Mouse (Mus musculus): ENCODE results near the gene Wdfy3.

Wdfy3 gene

GRCm38 (mm10) chr5:102055130-102055641 lies 14.5 kb downstream of the Wdfy3 start:
- no peak for DNase-seq (ENCODE audit: low read depth, low spot score)

- DNase-seq (ENCODE audit: low read depth, low spot score) = no peak
Observed at GRCm38 (mm10) chr5:102054511-102055093, 15.1 kb downstream of the Wdfy3 start.

GRCm38 (mm10) chr5:102052906-102053305 lies 16.8 kb downstream of the Wdfy3 start:
- no peak for DNase-seq (ENCODE audit: low read depth, low spot score)

- DNase-seq (ENCODE audit: low read depth, low spot score) = no peak
Observed at GRCm38 (mm10) chr5:102052465-102052864, 17.3 kb downstream of the Wdfy3 start.

GRCm38 (mm10) chr5:102050677-102051076 lies 19.0 kb downstream of the Wdfy3 start:
- no peak for DNase-seq (ENCODE audit: low read depth, low spot score)

- no peak for DNase-seq (ENCODE audit: low read depth, low spot score)
Observed at GRCm38 (mm10) chr5:102048416-102048815, 21.3 kb downstream of the Wdfy3 start.

- no peak for DNase-seq (ENCODE audit: low read depth, low spot score)
Observed at GRCm38 (mm10) chr5:102046617-102047116, 23.1 kb downstream of the Wdfy3 start.

- no peak for DNase-seq (ENCODE audit: low read depth, low spot score)
Observed at GRCm38 (mm10) chr5:102045636-102046616, 23.8 kb downstream of the Wdfy3 start.

- no peak for DNase-seq (ENCODE audit: low read depth, low spot score)
Observed at GRCm38 (mm10) chr5:102045177-102045576, 24.5 kb downstream of the Wdfy3 start.

- DNase-seq (ENCODE audit: low read depth, low spot score) = no peak
Observed at GRCm38 (mm10) chr5:102033281-102033680, 36.4 kb downstream of the Wdfy3 start.

GRCm38 (mm10) chr5:102032594-102033240 lies 37.0 kb downstream of the Wdfy3 start:
- no peak for DNase-seq (ENCODE audit: low read depth, low spot score)

GRCm38 (mm10) chr5:102032191-102032590 lies 37.5 kb downstream of the Wdfy3 start:
- no peak for DNase-seq (ENCODE audit: low read depth, low spot score)

- DNase-seq (ENCODE audit: low read depth, low spot score) = no peak
Observed at GRCm38 (mm10) chr5:102023376-102023775, 46.3 kb downstream of the Wdfy3 start.

GRCm38 (mm10) chr5:102022018-102022898 lies 47.5 kb downstream of the Wdfy3 start:
- peak; percentile 55 for DNase-seq (ENCODE audit: low read depth, low spot score)

GRCm38 (mm10) chr5:102014235-102014634 lies 55.5 kb downstream of the Wdfy3 start:
- no peak for DNase-seq (ENCODE audit: low read depth, low spot score)

GRCm38 (mm10) chr5:102013781-102014180 lies 55.9 kb downstream of the Wdfy3 start:
- DNase-seq (ENCODE audit: low read depth, low spot score) = no peak

GRCm38 (mm10) chr5:102010961-102011360 lies 58.8 kb downstream of the Wdfy3 start:
- no peak for DNase-seq (ENCODE audit: low read depth, low spot score)

- no peak for DNase-seq (ENCODE audit: low read depth, low spot score)
Observed at GRCm38 (mm10) chr5:102009606-102010005, 60.1 kb downstream of the Wdfy3 start.

- no peak for DNase-seq (ENCODE audit: low read depth, low spot score)
Observed at GRCm38 (mm10) chr5:102008712-102009111, 61.0 kb downstream of the Wdfy3 start.

- no peak for DNase-seq (ENCODE audit: low read depth, low spot score)
Observed at GRCm38 (mm10) chr5:102006218-102006941, 63.3 kb downstream of the Wdfy3 start.

Data from retina, adult 2 months (tissue).